Mouse (Mus musculus): ENCODE results near the gene Plekhh2. TPM values are rescaled to one million over a fixed set of nuclear protein-coding genes. Genes with fewer than 3 reads are reported as not detected.
A peak's percentile ranks its signal among the peaks of the same experiment; 100 is the strongest.

Gene Plekhh2
- polyA plus RNA-seq, 1 experiment from 2014 or later, result 13.9 TPM

DNA sequence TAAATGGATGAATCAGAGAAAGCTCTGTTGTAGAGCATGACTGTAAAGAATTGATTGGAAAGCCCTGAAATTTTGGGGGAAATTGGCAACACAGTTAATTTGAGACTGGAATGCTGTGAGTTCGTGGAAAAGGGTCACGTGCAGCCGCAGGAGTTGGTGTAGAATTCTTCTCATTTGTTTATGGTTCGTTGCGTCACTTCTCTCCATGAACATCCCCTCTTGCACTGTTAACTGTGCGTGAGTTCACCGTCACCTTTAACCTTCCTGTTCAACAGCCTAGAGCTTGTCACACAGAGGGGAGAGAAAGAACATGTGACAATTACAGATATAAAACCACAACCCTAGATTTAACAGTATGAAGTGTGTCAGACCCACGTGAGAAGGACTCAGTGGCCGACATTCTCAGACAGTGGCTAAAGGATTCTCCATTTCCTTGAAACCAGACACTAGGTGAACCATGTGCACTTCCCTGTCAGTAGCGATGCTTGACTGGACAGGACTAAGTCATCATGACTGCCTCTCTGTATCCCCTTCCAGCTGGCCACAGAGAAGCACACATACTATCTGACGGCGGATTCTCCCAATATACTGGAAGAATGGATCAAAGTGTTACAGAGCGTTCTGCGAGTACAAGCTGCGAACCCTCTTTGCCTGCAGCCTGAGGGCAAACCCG lies 65.1 kb downstream of the Plekhh2 start:
- no peak overlapping the region for H3K9ac ChIP-seq (ENCODE audit: low read depth, low read length)
- no peak overlapping the region for H3K27ac ChIP-seq (ENCODE audit: low read depth, low read length)
- H3K4me2 ChIP-seq (replicated peaks; ENCODE audit: low read depth, low read length), result no peak overlapping the region
- ATAC-seq (ENCODE audit: low FRiP score, low TSS enrichment), result peak; percentile 40; the same call in 1 of the 2 replicates
- H3K4me1 ChIP-seq (ENCODE audit: control insufficient read depth, insufficient read depth, low read length), result peaks cover 19% of the 10 kb centered on the region
- H3K27me3 ChIP-seq (ENCODE audit: control insufficient read depth, insufficient read depth, low read length), result no peaks in the 10 kb centered on the region
- no peaks in the 10 kb centered on the region for H3K9me3 ChIP-seq (ENCODE audit: control insufficient read depth, low read length)
- H3K36me3 ChIP-seq (ENCODE audit: control insufficient read depth, insufficient read depth, low read length), result peaks cover 10% of the 10 kb centered on the region; the same call in 1 of the 2 replicates
- WGBS, result 40% methylated on average over 16 of the region's 16 CpGs
- no peak overlapping the region for H3K4me3 ChIP-seq (ENCODE audit: low read length)

- no peaks in the 10 kb centered on the region for H3K27me3 ChIP-seq (ENCODE audit: control insufficient read depth, insufficient read depth, low read length)
- H3K9me3 ChIP-seq (ENCODE audit: control insufficient read depth, low read length), result no peaks in the 10 kb centered on the region
- H3K4me1 ChIP-seq (ENCODE audit: control insufficient read depth, insufficient read depth, low read length), result peaks cover 24% of the 10 kb centered on the region
- 72% methylated on average over 8 of the region's 8 CpGs for WGBS
- H3K36me3 ChIP-seq (ENCODE audit: control insufficient read depth, insufficient read depth, low read length), result peaks cover 6% of the 10 kb centered on the region; the same call in 1 of the 2 replicates
- no peak overlapping the region for H3K4me3 ChIP-seq (ENCODE audit: low read length)
- ATAC-seq (ENCODE audit: low FRiP score, low TSS enrichment), result no peak
- H3K27ac ChIP-seq (ENCODE audit: low read depth, low read length), result 0 out of 2 replicates have a peak overlapping the region, but pooled peaks have one; percentile 55
- H3K4me2 ChIP-seq (replicated peaks; ENCODE audit: low read depth, low read length), result no peak overlapping the region
- no peak overlapping the region for H3K9ac ChIP-seq (ENCODE audit: low read depth, low read length)
Measured at GRCm38 (mm10) chr17:84579249-84579648, 67.6 kb downstream of the Plekhh2 start.

DNA sequence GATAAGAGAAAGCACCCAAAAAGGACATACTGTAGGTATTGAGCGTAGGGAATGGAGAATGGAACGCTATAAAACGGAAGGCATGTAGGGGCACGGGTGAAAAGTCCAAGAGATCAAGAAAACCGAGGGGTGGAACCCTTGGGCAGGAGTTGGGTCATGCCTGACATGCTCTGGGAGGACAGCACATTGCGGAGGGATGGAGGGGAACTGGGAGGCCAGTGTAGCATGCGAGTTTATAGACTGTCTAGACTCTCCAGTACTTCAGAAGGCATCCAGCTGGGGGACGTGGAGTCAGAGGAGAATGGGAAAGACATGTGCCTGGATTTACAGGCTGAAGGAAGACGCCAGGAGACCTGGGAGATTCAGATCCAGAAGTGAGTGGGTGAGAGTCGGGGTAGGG lies 68.1 kb downstream of the Plekhh2 start:
- Histone ChIP-seq H3K36me3 (ENCODE audit: control insufficient read depth, insufficient read depth, low read length) (peaks cover 6% of the 10 kb centered on the region; the same call in 1 of the 2 replicates), H3K4me3 (ENCODE audit: low read length) (no peak overlapping the region), H3K4me1 (ENCODE audit: control insufficient read depth, insufficient read depth, low read length) (peaks cover 25% of the 10 kb centered on the region), H3K9ac (ENCODE audit: low read depth, low read length) (no peak overlapping the region), H3K9me3 (ENCODE audit: control insufficient read depth, low read length) (no peaks in the 10 kb centered on the region), H3K27me3 (ENCODE audit: control insufficient read depth, insufficient read depth, low read length) (no peaks in the 10 kb centered on the region), H3K4me2 (replicated peaks; ENCODE audit: low read depth, low read length) (no peak overlapping the region), H3K27ac (ENCODE audit: low read depth, low read length) (peak overlapping the region; percentile 55)
- 46% methylated on average over 10 of the region's 10 CpGs for WGBS
- ATAC-seq (ENCODE audit: low FRiP score, low TSS enrichment), result peak; percentile 61

- Histone ChIP-seq H3K4me3 (ENCODE audit: low read length) (no peak overlapping the region), H3K27ac (ENCODE audit: low read depth, low read length) (peak overlapping the region; percentile 32), H3K4me2 (replicated peaks; ENCODE audit: low read depth, low read length) (no peak overlapping the region), H3K9me3 (ENCODE audit: control insufficient read depth, low read length) (no peaks in the 10 kb centered on the region), H3K36me3 (ENCODE audit: control insufficient read depth, insufficient read depth, low read length) (peaks cover 6% of the 10 kb centered on the region; the same call in 1 of the 2 replicates), H3K9ac (ENCODE audit: low read depth, low read length) (no peak overlapping the region), H3K4me1 (ENCODE audit: control insufficient read depth, insufficient read depth, low read length) (peaks cover 25% of the 10 kb centered on the region), H3K27me3 (ENCODE audit: control insufficient read depth, insufficient read depth, low read length) (no peaks in the 10 kb centered on the region)
- WGBS, result 19% methylated on average over 8 of the region's 8 CpGs
- peak; percentile 28; the same call in 1 of the 2 replicates for ATAC-seq (ENCODE audit: low FRiP score, low TSS enrichment)
Measured at GRCm38 (mm10) chr17:84580821-84581220, 69.1 kb downstream of the Plekhh2 start.

- no peak overlapping the region for H3K9ac ChIP-seq (ENCODE audit: low read depth, low read length)
- WGBS, result 76% methylated on average over 8 of the region's 8 CpGs
- H3K4me3 ChIP-seq (ENCODE audit: low read length), result no peak overlapping the region
- H3K9me3 ChIP-seq (ENCODE audit: control insufficient read depth, low read length), result no peaks in the 10 kb centered on the region
- H3K4me2 ChIP-seq (replicated peaks; ENCODE audit: low read depth, low read length), result no peak overlapping the region
- peaks cover 8% of the 10 kb centered on the region; the same call in 1 of the 2 replicates for H3K36me3 ChIP-seq (ENCODE audit: control insufficient read depth, insufficient read depth, low read length)
- H3K4me1 ChIP-seq (ENCODE audit: control insufficient read depth, insufficient read depth, low read length), result peaks cover 25% of the 10 kb centered on the region
- no peak for ATAC-seq (ENCODE audit: low FRiP score, low TSS enrichment)
- no peaks in the 10 kb centered on the region for H3K27me3 ChIP-seq (ENCODE audit: control insufficient read depth, insufficient read depth, low read length)
- H3K27ac ChIP-seq (ENCODE audit: low read depth, low read length), result no peak overlapping the region
Measured at GRCm38 (mm10) chr17:84581740-84582414, 70.2 kb downstream of the Plekhh2 start.

- H3K4me1 ChIP-seq (ENCODE audit: control insufficient read depth, insufficient read depth, low read length), result peaks cover 25% of the 10 kb centered on the region
- no peaks in the 10 kb centered on the region for H3K9me3 ChIP-seq (ENCODE audit: control insufficient read depth, low read length)
- WGBS, result 21% methylated on average over 9 of the region's 9 CpGs
- no peak overlapping the region for H3K27ac ChIP-seq (ENCODE audit: low read depth, low read length)
- no peak overlapping the region for H3K9ac ChIP-seq (ENCODE audit: low read depth, low read length)
- no peak overlapping the region for H3K4me2 ChIP-seq (replicated peaks; ENCODE audit: low read depth, low read length)
- no peak overlapping the region for H3K4me3 ChIP-seq (ENCODE audit: low read length)
- H3K36me3 ChIP-seq (ENCODE audit: control insufficient read depth, insufficient read depth, low read length), result peaks cover 11% of the 10 kb centered on the region; the same call in 1 of the 2 replicates
- H3K27me3 ChIP-seq (ENCODE audit: control insufficient read depth, insufficient read depth, low read length), result no peaks in the 10 kb centered on the region
- peak; percentile 53; the same call in 1 of the 2 replicates for ATAC-seq (ENCODE audit: low FRiP score, low TSS enrichment)
Measured at GRCm38 (mm10) chr17:84584107-84584506, 72.4 kb downstream of the Plekhh2 start.

- no peak for ATAC-seq (ENCODE audit: low FRiP score, low TSS enrichment)
- no peak overlapping the region for H3K4me3 ChIP-seq (ENCODE audit: low read length)
- peaks cover 17% of the 10 kb centered on the region for H3K4me1 ChIP-seq (ENCODE audit: control insufficient read depth, insufficient read depth, low read length)
- WGBS, result 72% methylated on average over 8 of the region's 8 CpGs
- peaks cover 18% of the 10 kb centered on the region for H3K36me3 ChIP-seq (ENCODE audit: control insufficient read depth, insufficient read depth, low read length)
- no peak overlapping the region for H3K9ac ChIP-seq (ENCODE audit: low read depth, low read length)
- peak overlapping the region; percentile 17; the same call in 1 of the 2 replicates for H3K27ac ChIP-seq (ENCODE audit: low read depth, low read length)
- H3K27me3 ChIP-seq (ENCODE audit: control insufficient read depth, insufficient read depth, low read length), result no peaks in the 10 kb centered on the region
- H3K9me3 ChIP-seq (ENCODE audit: control insufficient read depth, low read length), result no peaks in the 10 kb centered on the region
- no peak overlapping the region for H3K4me2 ChIP-seq (replicated peaks; ENCODE audit: low read depth, low read length)
Measured at GRCm38 (mm10) chr17:84585104-84585503, 73.4 kb downstream of the Plekhh2 start.

DNA sequence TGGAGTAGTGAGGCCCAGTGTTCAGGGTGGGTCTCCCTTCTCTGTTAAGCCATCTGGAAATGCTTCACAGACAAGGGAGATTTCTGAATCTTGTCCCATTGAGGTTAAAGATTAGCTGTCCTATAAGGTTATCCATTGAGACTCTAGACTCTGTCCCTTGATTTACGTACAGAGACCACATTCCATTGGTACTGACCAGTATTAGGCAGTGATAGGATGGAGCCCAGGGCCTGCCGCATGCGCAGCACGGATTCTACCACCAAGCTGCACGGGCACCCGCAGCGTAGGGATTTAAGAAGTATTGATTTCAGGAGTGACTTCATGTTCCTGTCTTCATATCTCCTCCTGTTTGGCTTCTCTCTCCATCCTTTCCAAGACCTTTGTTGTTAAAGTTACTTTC lies 78.4 kb downstream of the Plekhh2 start:
- H3K9ac ChIP-seq (ENCODE audit: low read depth, low read length), result no peak overlapping the region
- H3K4me1 ChIP-seq (ENCODE audit: control insufficient read depth, insufficient read depth, low read length), result no peaks in the 10 kb centered on the region
- H3K4me2 ChIP-seq (replicated peaks; ENCODE audit: low read depth, low read length), result no peak overlapping the region
- no peak overlapping the region for H3K27ac ChIP-seq (ENCODE audit: low read depth, low read length)
- H3K9me3 ChIP-seq (ENCODE audit: control insufficient read depth, low read length), result no peaks in the 10 kb centered on the region
- peaks cover 42% of the 10 kb centered on the region for H3K36me3 ChIP-seq (ENCODE audit: control insufficient read depth, insufficient read depth, low read length)
- no peak overlapping the region for H3K4me3 ChIP-seq (ENCODE audit: low read length)
- 97% methylated on average over 7 of the region's 7 CpGs for WGBS
- no peaks in the 10 kb centered on the region for H3K27me3 ChIP-seq (ENCODE audit: control insufficient read depth, insufficient read depth, low read length)
- no peak for ATAC-seq (ENCODE audit: low FRiP score, low TSS enrichment)
